Mouse (Mus musculus) forebrain, embryonic 12.5 days (tissue): ENCODE measurements around the gene Hipk3. TPM values are rescaled to one million over a fixed set of nuclear protein-coding genes. Genes with fewer than 3 reads are reported as not detected.

Experiments
- ATAC-seq: fragments of 200-750 bp; cut with Nextera tagmentation; 2 replicates; pipeline ENCODE4 v1.8.0; 2017; ENCODE audit warnings: moderate TSS enrichment; ENCODE audit not compliant: low FRiP score
- H3K27ac ChIP-seq: fragments of 300-500 bp; sonication (generic); 2 replicates; pipeline ENCODE4 v1.5.1; 2016; ENCODE audit warnings: mild to moderate bottlenecking
- H3K27me3 ChIP-seq: fragments of 300-500 bp; sonication (generic); 2 replicates; pipeline ENCODE4 v1.6.1; 2016; ENCODE audit warnings: mild to moderate bottlenecking
- H3K36me3 ChIP-seq: fragments of 300-500 bp; sonication (generic); replicated peaks from 2 replicates; pipeline ENCODE4 v1.6.1; 2016; ENCODE audit warnings: mild to moderate bottlenecking
- H3K4me1 ChIP-seq: fragments of 300-500 bp; sonication (generic); 2 replicates; pipeline ENCODE4 v1.6.1; 2016
- H3K4me2 ChIP-seq: fragments of 300-500 bp; sonication (generic); 2 replicates; pipeline ENCODE4 v1.6.1; 2016; ENCODE audit warnings: mild to moderate bottlenecking, moderate library complexity
- H3K4me3 ChIP-seq: fragments of 300-500 bp; sonication (generic); replicated peaks from 2 replicates; pipeline ENCODE4 v1.5.1; 2016; ENCODE audit warnings: mild to moderate bottlenecking
- H3K9ac ChIP-seq: fragments of 300-500 bp; sonication (generic); 2 replicates; pipeline ENCODE4 v1.6.1; 2016; ENCODE audit warnings: mild to moderate bottlenecking
- H3K9me3 ChIP-seq: fragments of 300-500 bp; sonication (generic); 2 replicates; pipeline ENCODE4 v1.6.1; 2016
- whole genome bisulfite sequencing: fragments of 180-500 bp; shearing (Covaris S2); methylation state at CpG from one replicate; pipeline ENCODE4 v1.1.7; 2016; 5-methylcytosine and 5-hydroxymethylcytosine counted together
- polyA plus RNA-seq: library from polyadenylated mRNA; unstranded; fragments of >200 nt; fragmentation: Nextera tagmentation; extraction: Ambion mirVana; gene quantifications from 2 replicates; pipeline ENCODE4 v1.2.1, GENCODE M21; 2016

Hipk3 gene
- polyA plus RNA-seq, 1 experiment from 2014 or later: 9.1 TPM

- Histone ChIP-seq H3K4me1 (peaks cover 14% of the 10 kb centered on the region; the same call in 1 of the 2 replicates), H3K9ac (no peak overlapping the region), H3K4me3 (no peak overlapping the region), H3K9me3 (no peaks in the 10 kb centered on the region), H3K27me3 (peaks cover 54% of the 10 kb centered on the region), H3K27ac (no peak overlapping the region), H3K36me3 (no peaks in the 10 kb centered on the region), H3K4me2 (peak overlapping the region; percentile 92)
- no peak for ATAC-seq
- WGBS: 71% methylated on average over 7 of the region's 7 CpGs
Measured at GRCm38 (mm10) chr2:104408351-104408750, 85.9 kb downstream of the Hipk3 start.

- no peak overlapping the region for H3K9ac ChIP-seq
- H3K4me2 ChIP-seq: peak overlapping the region; percentile 92; the same call in 1 of the 2 replicates
- H3K9me3 ChIP-seq: no peaks in the 10 kb centered on the region
- H3K36me3 ChIP-seq: no peaks in the 10 kb centered on the region
- peaks cover 14% of the 10 kb centered on the region; the same call in 1 of the 2 replicates for H3K4me1 ChIP-seq
- WGBS: 64% methylated on average over 4 of the region's 4 CpGs
- H3K27me3 ChIP-seq: peaks cover 54% of the 10 kb centered on the region
- ATAC-seq: no peak
- H3K4me3 ChIP-seq: no peak overlapping the region
- no peak overlapping the region for H3K27ac ChIP-seq
Measured at GRCm38 (mm10) chr2:104407913-104408312, 86.3 kb downstream of the Hipk3 start.

- H3K4me1 ChIP-seq: 0 out of 2 replicates have a peak, but pooled peaks cover 2% of the 10 kb centered on the region
- H3K4me3 ChIP-seq: no peak overlapping the region
- H3K9ac ChIP-seq: no peak overlapping the region
- ATAC-seq: no peak
- H3K27ac ChIP-seq: no peak overlapping the region
- no peaks in the 10 kb centered on the region for H3K36me3 ChIP-seq
- WGBS: 85% methylated on average over 6 of the region's 6 CpGs
- H3K9me3 ChIP-seq: 0 out of 2 replicates have a peak, but pooled peaks cover 4% of the 10 kb centered on the region
- H3K27me3 ChIP-seq: peaks cover 23% of the 10 kb centered on the region
- H3K4me2 ChIP-seq: no peak overlapping the region
Measured at GRCm38 (mm10) chr2:104404036-104404435, 90.2 kb downstream of the Hipk3 start.

GRCm38 (mm10) chr2:104398651-104399290 is 95.5 kb downstream of the Hipk3 start:
- H3K27ac ChIP-seq: no peak overlapping the region
- no peaks in the 10 kb centered on the region for H3K36me3 ChIP-seq
- H3K4me3 ChIP-seq: no peak overlapping the region
- H3K27me3 ChIP-seq: no peaks in the 10 kb centered on the region
- ATAC-seq: no peak
- no peak overlapping the region for H3K4me2 ChIP-seq
- 0 out of 2 replicates have a peak, but pooled peaks cover 4% of the 10 kb centered on the region for H3K9me3 ChIP-seq
- H3K4me1 ChIP-seq: peaks cover 14% of the 10 kb centered on the region
- WGBS: 92% methylated on average over 6 of the region's 6 CpGs
- H3K9ac ChIP-seq: no peak overlapping the region

- WGBS: 86% methylated on average over 9 of the region's 9 CpGs
- H3K9me3 ChIP-seq: 0 out of 2 replicates have a peak, but pooled peaks cover 4% of the 10 kb centered on the region
- ATAC-seq: no peak
- no peak overlapping the region for H3K4me3 ChIP-seq
- H3K4me2 ChIP-seq: no peak overlapping the region
- no peaks in the 10 kb centered on the region for H3K27me3 ChIP-seq
- peaks cover 14% of the 10 kb centered on the region for H3K4me1 ChIP-seq
- H3K9ac ChIP-seq: no peak overlapping the region
- H3K36me3 ChIP-seq: no peaks in the 10 kb centered on the region
- H3K27ac ChIP-seq: no peak overlapping the region
Measured at GRCm38 (mm10) chr2:104395961-104396360, 98.3 kb downstream of the Hipk3 start.

- WGBS: 55% methylated on average over 2 of the region's 2 CpGs
- Histone ChIP-seq H3K9ac (no peak overlapping the region), H3K9me3 (no peaks in the 10 kb centered on the region), H3K36me3 (no peaks in the 10 kb centered on the region), H3K27ac (no peak overlapping the region), H3K4me3 (no peak overlapping the region), H3K4me2 (no peak overlapping the region), H3K4me1 (peaks cover 14% of the 10 kb centered on the region), H3K27me3 (no peaks in the 10 kb centered on the region)
- no peak for ATAC-seq
Measured at GRCm38 (mm10) chr2:104394769-104395168, 99.5 kb downstream of the Hipk3 start.

- Histone ChIP-seq H3K4me3 (no peak overlapping the region), H3K4me2 (no peak overlapping the region), H3K9me3 (no peaks in the 10 kb centered on the region), H3K27me3 (no peaks in the 10 kb centered on the region), H3K9ac (no peak overlapping the region), H3K36me3 (no peaks in the 10 kb centered on the region), H3K4me1 (peaks cover 14% of the 10 kb centered on the region), H3K27ac (no peak overlapping the region)
- ATAC-seq: no peak
- WGBS: 74% methylated on average over 4 of the region's 4 CpGs
Measured at GRCm38 (mm10) chr2:104392700-104393312, 101.4 kb downstream of the Hipk3 start.

GRCm38 (mm10) chr2:104389231-104389630 is 105.0 kb downstream of the Hipk3 start:
- Histone ChIP-seq H3K4me2 (no peak overlapping the region), H3K36me3 (no peaks in the 10 kb centered on the region), H3K4me1 (peaks cover 4% of the 10 kb centered on the region; the same call in 1 of the 2 replicates), H3K27me3 (no peaks in the 10 kb centered on the region), H3K27ac (no peak overlapping the region), H3K9me3 (no peaks in the 10 kb centered on the region), H3K9ac (no peak overlapping the region), H3K4me3 (no peak overlapping the region)
- ATAC-seq: no peak
- WGBS: 93% methylated on average over 11 of the region's 11 CpGs

- H3K4me2 ChIP-seq: no peak overlapping the region
- no peak overlapping the region for H3K4me3 ChIP-seq
- no peaks in the 10 kb centered on the region for H3K4me1 ChIP-seq
- no peaks in the 10 kb centered on the region for H3K9me3 ChIP-seq
- WGBS: 94% methylated on average over 2 of the region's 2 CpGs
- no peak overlapping the region for H3K27ac ChIP-seq
- H3K27me3 ChIP-seq: no peaks in the 10 kb centered on the region
- no peaks in the 10 kb centered on the region for H3K36me3 ChIP-seq
- H3K9ac ChIP-seq: no peak overlapping the region
- no peak for ATAC-seq
Measured at GRCm38 (mm10) chr2:104385941-104386340, 108.3 kb downstream of the Hipk3 start.

GRCm38 (mm10) chr2:104383589-104383988 is 110.7 kb downstream of the Hipk3 start:
- Histone ChIP-seq H3K27me3 (no peaks in the 10 kb centered on the region), H3K9me3 (no peaks in the 10 kb centered on the region), H3K4me1 (peaks cover 9% of the 10 kb centered on the region), H3K27ac (no peak overlapping the region), H3K9ac (no peak overlapping the region), H3K36me3 (no peaks in the 10 kb centered on the region), H3K4me3 (no peak overlapping the region), H3K4me2 (no peak overlapping the region)
- ATAC-seq: no peak
- WGBS: 96% methylated on average over 4 of the region's 4 CpGs

GRCm38 (mm10) chr2:104382813-104383212 is 111.4 kb downstream of the Hipk3 start:
- no peaks in the 10 kb centered on the region for H3K9me3 ChIP-seq
- H3K4me3 ChIP-seq: no peak overlapping the region
- H3K27me3 ChIP-seq: no peaks in the 10 kb centered on the region
- WGBS: 94% methylated on average over 6 of the region's 6 CpGs
- H3K36me3 ChIP-seq: no peaks in the 10 kb centered on the region
- H3K4me1 ChIP-seq: peaks cover 9% of the 10 kb centered on the region
- no peak overlapping the region for H3K9ac ChIP-seq
- no peak for ATAC-seq
- H3K4me2 ChIP-seq: no peak overlapping the region
- no peak overlapping the region for H3K27ac ChIP-seq

- 16% methylated on average over 7 of the region's 7 CpGs for WGBS
- H3K4me2 ChIP-seq: no peak overlapping the region
- no peak overlapping the region for H3K27ac ChIP-seq
- ATAC-seq: peak; percentile 39; the same call in 1 of the 2 replicates
- no peaks in the 10 kb centered on the region for H3K36me3 ChIP-seq
- peaks cover 9% of the 10 kb centered on the region for H3K4me1 ChIP-seq
- H3K9ac ChIP-seq: no peak overlapping the region
- H3K27me3 ChIP-seq: no peaks in the 10 kb centered on the region
- H3K9me3 ChIP-seq: no peaks in the 10 kb centered on the region
- no peak overlapping the region for H3K4me3 ChIP-seq
Measured at GRCm38 (mm10) chr2:104379304-104379703, 114.9 kb downstream of the Hipk3 start.

- Histone ChIP-seq H3K27ac (no peak overlapping the region), H3K27me3 (no peaks in the 10 kb centered on the region), H3K9me3 (no peaks in the 10 kb centered on the region), H3K4me3 (no peak overlapping the region), H3K4me2 (no peak overlapping the region), H3K4me1 (peaks cover 9% of the 10 kb centered on the region), H3K36me3 (no peaks in the 10 kb centered on the region), H3K9ac (no peak overlapping the region)
- ATAC-seq: no peak
- WGBS: 8% methylated on average over 3 of the region's 3 CpGs
Measured at GRCm38 (mm10) chr2:104378791-104379190, 115.5 kb downstream of the Hipk3 start.
